Mouse (Mus musculus) urinary bladder, postnatal 14 days (tissue): Measurements from ENCODE around the gene Rgs3.

Source experiments
- DNase-seq: peaks from one replicate; pipeline ENCODE4 v3.0.0; 2021; ENCODE audit warnings: low spot score

Rgs3 gene

GRCm38 (mm10) chr4:62659861-62660553 is 100.4 kb downstream of the Rgs3 start:
- DNase-seq, result no peak

GRCm38 (mm10) chr4:62660554-62660864 is 100.9 kb downstream of the Rgs3 start:
- peak; percentile 48 for DNase-seq

GRCm38 (mm10) chr4:62661311-62661849 is 101.7 kb downstream of the Rgs3 start:
- DNase-seq, result peak; percentile 47

- peak; percentile 66 for DNase-seq
These were observed 103.7 kb downstream of the Rgs3 start for GRCm38 (mm10) chr4:62663348-62663747.

- no peak for DNase-seq
These were observed 106.2 kb downstream of the Rgs3 start for GRCm38 (mm10) chr4:62665842-62666241.

GRCm38 (mm10) chr4:62668666-62669065 is 109.0 kb downstream of the Rgs3 start:
- DNase-seq, result no peak

- peak; percentile 53 for DNase-seq
These were observed 109.7 kb downstream of the Rgs3 start for GRCm38 (mm10) chr4:62669094-62670071.

GRCm38 (mm10) chr4:62673531-62674030 is 113.9 kb downstream of the Rgs3 start:
- no peak for DNase-seq

- peak; percentile 43 for DNase-seq
These were observed 114.7 kb downstream of the Rgs3 start for GRCm38 (mm10) chr4:62674031-62674995.

- no peak for DNase-seq
These were observed 115.7 kb downstream of the Rgs3 start for GRCm38 (mm10) chr4:62675394-62675793.

GRCm38 (mm10) chr4:62677047-62677737 is 117.5 kb downstream of the Rgs3 start:
- no peak for DNase-seq

- no peak for DNase-seq
These were observed 119.5 kb downstream of the Rgs3 start for GRCm38 (mm10) chr4:62679157-62679556.

- no peak for DNase-seq
These were observed 121.8 kb downstream of the Rgs3 start for GRCm38 (mm10) chr4:62681467-62681866.

GRCm38 (mm10) chr4:62682371-62682770 is 122.7 kb downstream of the Rgs3 start:
- no peak for DNase-seq

- DNase-seq, result no peak
These were observed 123.5 kb downstream of the Rgs3 start for GRCm38 (mm10) chr4:62683148-62683547.

GRCm38 (mm10) chr4:62684351-62684750 is 124.7 kb downstream of the Rgs3 start:
- DNase-seq, result peak; percentile 67

GRCm38 (mm10) chr4:62685268-62685667 is 125.6 kb downstream of the Rgs3 start:
- DNase-seq, result no peak

GRCm38 (mm10) chr4:62686769-62687168 is 127.1 kb downstream of the Rgs3 start:
- DNase-seq, result peak; percentile 82

- DNase-seq, result no peak
These were observed 128.5 kb downstream of the Rgs3 start for GRCm38 (mm10) chr4:62688142-62688541.

GRCm38 (mm10) chr4:62690997-62691396 is 131.3 kb downstream of the Rgs3 start:
- DNase-seq, result peak; percentile 62

- no peak for DNase-seq
These were observed 132.0 kb downstream of the Rgs3 start for GRCm38 (mm10) chr4:62691625-62692024.
